Mouse (Mus musculus): ENCODE data around the gene Fam210b.

Fam210b gene

DNA sequence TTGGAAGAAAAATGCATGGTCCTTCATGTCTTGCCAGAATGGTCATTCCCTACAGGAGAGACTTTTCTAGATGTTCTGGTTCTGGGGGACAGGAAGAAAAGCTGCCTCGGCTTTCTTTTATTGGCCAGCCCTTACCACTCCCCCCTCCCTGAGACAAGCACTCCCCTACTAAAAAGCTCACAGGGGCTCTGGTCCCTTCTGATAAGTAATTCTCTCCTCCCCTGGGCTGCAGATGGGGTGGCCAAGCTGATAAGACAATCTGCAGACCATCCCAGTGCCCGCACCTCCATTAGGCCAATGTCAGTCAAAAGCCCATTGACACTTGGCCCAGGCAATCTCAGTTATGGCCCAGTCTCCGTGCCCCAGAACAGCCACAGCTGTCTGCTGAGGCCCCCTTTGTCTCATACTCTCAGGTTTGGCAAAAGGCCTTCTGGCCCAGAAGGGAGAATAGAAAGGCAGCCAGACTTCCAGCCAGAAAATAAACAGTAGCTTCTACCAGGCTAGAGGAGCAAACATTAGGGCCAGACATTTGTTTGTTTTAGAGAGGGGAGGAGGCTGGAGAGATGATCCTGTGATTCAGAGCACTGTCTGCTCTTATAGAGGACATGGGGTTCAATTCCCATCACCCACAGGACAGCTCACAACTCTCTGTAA is 3.1 kb downstream of the Fam210b start:
- intact Hi-C loops (cut with DNase I), result loop anchor here (5.0 kb wide), 1 partner anchor 94 kb away; the partner anchor contains the start of gene Rtf2

DNA sequence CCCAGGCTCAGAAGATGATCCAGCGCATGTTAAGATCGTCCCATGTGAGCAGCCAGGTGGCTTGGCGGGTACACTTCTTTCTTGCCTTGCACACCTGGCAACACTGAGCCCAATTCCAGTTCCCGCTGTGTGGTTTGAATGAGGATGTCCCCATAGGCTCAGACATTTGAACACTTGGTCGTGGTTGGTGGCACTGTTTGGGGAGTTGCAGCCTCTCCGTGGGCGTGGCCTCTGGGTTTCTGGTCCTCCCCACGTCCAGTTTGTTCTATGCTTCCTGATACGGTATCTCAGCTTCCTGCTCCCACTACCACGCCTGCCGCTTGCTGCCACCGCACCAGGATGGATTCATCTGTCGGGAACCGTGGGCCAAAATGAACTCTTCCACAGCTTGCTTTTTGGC is 4.4 kb downstream of the Fam210b start:
- intact Hi-C loops (cut with DNase I), result loop anchor here (5.0 kb wide), 1 partner anchor 93 kb away; the partner anchor contains the start of gene Rtf2

DNA sequence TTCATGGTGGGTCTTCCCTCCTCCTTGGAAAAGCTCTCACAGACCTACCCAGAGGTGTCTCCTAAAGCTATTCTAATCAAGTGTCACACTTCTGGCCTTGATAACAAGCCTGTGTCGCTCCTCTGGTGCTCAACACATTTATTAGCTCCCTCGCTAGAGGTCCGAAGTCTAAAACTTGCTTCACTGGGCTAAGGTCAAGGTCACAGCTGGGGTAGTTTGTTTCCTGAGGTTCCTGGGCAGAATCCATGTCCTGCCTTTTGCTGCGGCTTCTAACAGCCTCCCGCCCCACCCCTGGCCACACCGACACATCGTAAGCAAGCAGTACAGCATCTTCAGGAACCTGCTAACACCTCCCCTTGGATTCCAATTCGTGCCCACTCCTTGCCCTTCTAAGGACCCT is 5.4 kb downstream of the Fam210b start:
- intact Hi-C loops (cut with DNase I), result no loop called here

DNA sequence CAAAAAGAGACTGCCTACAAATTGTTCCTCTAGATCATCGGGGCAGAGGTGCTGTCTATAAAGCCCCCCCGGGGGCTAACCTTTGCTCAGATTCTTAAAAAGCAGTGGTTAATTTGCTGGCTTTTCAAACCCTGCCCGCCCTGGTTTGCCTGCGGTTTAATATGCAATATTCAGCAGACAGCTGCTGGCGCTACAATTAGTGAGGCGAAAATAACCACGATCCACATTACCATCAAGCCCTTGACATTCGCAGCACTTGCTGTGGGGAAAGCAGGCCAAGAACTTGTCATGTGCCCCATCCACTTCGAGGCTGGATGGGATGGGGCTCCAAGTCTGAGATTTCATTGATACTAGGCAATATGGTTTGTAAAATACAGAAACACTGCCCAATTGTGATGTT is 7.9 kb downstream of the Fam210b start:
- intact Hi-C loops (cut with DNase I), result no loop called here

DNA sequence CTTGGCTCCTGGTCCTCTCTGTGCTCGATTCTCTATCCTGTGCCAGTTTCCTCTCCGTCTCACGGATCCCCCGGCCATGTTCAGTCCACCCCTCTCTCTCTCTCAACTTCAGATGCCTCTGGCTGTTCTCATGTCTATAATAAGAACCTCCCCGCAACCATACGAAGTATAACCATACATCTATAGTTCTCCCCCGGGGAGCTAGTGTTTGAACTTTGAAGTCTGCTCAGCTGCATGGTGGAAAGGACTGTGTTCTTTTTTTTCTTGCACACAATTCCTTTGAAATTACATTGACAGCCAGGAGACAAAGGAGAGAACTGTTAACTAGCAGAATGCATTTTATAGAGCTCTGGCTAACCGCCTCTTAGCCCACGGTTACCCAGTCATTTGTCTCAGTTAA is 9.4 kb downstream of the Fam210b start:
- intact Hi-C loops (cut with DNase I), result no loop called here

DNA sequence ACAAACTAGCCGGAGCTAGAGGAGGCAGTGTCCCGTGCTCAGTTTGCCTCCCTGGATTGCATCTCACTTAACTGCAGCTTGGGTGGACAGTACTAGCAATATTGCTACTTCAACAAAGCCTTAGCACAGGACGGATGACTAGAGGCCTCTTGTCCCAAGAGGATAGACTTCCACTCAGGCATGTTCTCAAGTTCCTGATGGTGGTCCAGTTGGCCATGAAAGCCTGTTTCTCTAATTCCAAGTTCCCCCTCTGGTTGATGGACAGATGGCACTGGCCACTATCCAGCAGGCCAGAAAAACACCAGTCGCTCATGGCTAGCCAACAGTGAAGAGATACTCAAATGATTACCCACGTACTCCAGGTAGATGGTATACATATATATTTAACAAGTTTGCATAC is 10.5 kb downstream of the Fam210b start:
- intact Hi-C loops (cut with DNase I), result no loop called here

DNA sequence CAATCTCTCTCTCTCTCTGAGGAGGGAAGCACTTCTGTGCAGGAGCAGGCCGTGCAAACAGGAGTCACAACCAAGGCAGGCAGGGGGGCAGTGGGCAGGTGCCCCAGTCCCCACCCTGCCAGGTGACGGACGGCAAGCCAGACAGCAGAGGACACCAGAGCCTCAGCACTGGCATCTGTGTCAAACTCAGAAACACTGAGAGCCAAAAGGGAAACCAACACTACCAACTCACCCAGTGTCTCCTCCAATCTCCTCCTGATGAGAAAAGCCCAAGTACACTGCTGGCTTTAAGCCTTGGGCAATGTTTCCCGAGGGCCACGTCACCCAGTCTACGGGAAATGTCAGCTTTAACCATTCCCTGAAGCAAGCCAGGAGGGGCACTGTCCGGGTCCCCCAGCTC is 17.8 kb downstream of the Fam210b start:
- intact Hi-C loops (cut with DNase I), result no loop called here

DNA sequence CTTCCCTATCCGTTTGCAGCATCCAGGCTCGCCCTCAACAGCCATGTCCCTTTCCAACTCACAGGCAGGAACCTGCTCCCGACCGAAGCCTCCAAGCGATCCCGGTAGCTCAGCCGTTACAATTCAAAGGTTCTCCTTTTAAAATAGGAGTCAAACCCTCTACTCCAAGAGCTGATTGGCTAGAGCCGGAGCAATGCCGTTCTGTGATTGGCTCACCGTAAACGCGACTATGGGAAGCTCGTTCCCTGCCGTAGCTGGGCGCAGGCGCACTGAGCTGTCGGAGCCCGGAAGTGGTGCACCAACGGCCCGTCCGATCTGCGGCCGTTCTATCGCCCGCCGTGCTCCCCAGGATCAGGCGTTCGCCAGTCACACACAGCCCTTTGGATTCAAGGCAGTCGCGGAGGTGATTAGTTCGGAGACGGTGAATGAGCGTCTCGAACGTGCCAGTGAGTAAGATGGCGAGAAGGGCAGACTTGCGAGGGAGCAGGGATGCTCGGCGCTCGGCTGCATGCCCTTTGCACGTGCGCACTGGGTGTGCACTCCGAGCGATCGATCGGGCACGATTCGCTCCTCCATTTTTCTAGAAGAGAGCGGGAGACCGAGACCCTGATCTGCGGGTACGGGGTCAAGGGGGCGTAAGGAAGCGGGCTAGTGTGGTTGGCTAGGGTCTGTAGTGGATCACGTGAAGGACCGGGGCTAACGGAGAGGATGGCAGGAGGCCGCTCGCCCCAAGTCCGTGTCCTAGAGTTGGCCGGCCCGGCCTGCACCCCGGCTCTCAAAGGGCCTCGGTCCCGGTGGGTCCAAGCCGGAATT is 25.3 kb downstream of the Fam210b start, which contains the start of the genes Aurka and Cstf1:
Gene Aurka, minus strand, starts transcription at position 125 of the 813 bp plus-strand sequence.
Gene Cstf1, plus strand, starts transcription at position 271 of the 813 bp plus-strand sequence.
- intact Hi-C loops (cut with DNase I), result loop anchor here (5.0 kb wide), 1 partner anchor 72 kb away; the partner anchor contains the start of gene Rtf2

DNA sequence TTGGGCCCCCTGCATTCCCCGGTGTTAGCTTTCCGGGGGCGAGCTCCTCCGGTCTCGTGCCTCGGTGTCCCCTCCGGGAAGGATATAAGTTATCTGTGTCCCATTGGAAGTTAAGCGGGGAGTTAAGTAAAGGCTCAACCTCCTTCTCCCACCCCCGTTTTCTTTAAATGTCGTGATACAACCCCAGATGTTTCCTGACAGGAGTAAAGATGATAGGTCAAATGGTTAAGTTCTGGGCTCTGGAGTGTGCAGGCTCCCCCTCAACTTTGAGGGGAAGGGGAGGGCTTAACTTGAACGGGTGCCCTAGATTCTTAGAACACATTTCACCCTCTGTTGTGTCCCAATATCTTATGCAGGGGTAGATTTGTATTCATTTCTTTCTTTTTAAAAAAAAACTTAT is 25.9 kb downstream of the Fam210b start:
- intact Hi-C loops (cut with DNase I), result loop anchor here (5.0 kb wide), 1 partner anchor 71 kb away; the partner anchor contains the start of gene Rtf2

DNA sequence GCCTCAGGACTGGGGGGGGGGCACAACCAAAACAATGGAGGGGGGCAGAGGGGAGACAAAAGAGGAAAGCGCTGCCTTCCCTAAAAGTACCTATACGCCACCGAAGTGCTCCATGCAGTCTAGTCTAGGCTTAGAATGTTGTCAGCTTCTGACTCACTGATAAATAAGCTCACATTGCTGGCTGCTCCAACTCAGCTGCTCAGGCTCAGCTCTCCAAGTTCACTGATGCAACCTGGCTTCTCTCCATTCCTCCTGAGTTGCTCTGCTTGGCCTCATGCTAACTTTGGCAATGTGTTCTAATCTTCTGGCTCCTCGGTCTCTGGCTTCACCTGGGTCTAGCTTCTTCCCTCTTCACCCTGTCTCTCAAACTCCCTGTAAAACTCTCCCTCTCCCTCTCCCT is 31.2 kb downstream of the Fam210b start:
- intact Hi-C loops (cut with DNase I), result no loop called here

DNA sequence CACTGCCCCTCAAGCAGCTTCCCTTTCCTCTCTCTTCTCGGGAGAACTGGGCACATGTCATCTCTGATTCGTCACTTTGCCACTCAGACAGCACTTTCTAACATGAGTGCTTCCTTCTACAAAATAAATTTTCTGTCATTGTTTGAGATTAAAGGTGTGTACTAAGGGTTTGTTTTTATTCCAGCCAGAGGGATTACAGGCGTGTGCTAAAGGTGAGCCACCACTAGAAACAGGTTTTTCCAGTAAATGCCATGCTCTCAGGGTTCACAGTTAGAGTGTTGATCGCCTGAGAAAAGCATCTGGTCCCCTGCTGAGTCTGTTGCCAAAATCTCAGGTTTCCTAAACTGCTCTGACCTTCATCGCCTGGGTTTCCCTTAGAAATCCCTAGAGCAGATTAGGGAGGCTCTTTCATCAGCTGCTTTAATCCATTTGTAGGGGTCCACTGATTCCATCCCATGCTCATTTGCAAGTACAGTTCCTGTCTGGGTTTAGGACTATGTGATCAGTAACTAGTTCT is 31.7 kb downstream of the Fam210b start:
- intact Hi-C loops (cut with DNase I), result no loop called here

DNA sequence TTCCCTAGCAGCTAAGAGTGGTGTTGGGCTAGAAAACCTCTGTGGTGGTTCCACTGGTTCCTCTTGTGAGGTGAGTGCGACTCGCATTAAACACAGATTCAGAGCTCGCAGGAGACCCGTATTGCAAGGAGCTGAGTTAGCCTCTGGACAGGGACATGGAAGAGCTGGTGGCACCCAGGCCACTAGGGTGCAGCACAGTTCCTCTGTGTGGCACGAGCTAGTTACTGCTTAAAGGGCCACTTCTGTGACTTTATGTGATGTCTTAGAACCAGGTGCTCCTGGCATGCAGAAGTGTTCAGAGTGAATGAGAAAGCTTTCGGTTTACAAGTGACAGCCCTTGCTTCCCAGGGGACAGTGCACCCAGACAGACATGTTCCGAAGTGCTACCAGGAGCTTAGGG is 33.0 kb downstream of the Fam210b start:
- intact Hi-C loops (cut with DNase I), result no loop called here

DNA sequence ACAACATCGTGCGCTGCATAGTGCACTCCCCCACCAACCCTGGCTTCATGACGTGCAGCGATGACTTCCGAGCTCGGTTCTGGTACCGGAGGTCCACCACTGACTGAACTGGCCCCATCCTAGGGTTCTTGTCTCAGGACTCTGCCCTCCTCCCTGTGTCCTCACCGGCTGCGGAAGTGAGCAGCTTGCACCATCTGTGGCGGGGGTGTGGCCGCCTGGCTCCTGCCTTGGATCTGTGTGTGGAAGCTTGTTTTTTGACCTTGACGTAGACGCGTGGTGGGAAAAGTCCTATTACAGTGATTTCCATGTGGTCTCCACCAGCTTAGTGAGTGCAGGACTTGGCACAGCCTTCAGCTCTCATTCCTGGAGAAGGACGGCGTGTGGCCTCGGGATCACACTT is 35.1 kb downstream of the Fam210b start:
- intact Hi-C loops (cut with DNase I), result no loop called here

DNA sequence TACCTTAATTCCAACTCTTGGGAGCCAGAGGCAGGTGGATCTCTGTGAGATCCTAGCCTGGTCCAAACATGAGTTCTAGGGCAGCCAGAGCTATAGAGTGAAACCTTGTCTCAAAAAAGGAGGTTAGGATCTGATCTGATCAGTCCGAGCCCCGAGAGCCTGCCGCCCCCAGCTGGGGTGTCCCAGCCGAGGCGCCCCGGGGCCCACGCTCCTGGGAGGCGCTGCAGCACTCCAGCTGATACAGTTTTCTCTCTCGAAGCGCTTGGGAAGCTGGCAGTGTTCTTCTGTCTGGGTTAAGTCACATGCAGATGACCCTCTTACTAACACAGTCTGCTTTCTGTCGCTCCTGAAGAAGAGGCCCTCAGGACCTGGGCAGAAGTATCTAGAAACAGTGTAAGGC is 36.0 kb downstream of the Fam210b start:
- intact Hi-C loops (cut with DNase I), result no loop called here

DNA sequence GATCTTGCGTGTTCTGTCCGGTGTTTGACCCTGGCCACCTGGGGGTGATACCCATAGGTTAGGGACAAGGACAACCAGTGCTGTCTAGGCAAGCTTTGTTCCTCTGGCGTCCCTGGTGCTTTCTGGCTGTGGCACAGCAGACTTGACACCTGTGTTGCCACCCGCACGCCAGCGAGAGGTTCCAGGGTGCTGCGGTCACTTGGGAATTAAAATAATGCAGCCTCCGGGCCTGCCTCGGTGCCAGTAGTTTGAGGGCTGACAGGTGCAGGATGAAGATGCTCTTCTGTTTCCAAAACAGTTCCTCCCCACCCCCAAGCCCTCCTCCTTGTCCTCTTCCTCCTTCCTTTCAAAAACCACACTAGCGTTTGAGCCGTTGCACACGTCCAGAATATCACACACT is 36.5 kb downstream of the Fam210b start:
- intact Hi-C loops (cut with DNase I), result no loop called here

DNA sequence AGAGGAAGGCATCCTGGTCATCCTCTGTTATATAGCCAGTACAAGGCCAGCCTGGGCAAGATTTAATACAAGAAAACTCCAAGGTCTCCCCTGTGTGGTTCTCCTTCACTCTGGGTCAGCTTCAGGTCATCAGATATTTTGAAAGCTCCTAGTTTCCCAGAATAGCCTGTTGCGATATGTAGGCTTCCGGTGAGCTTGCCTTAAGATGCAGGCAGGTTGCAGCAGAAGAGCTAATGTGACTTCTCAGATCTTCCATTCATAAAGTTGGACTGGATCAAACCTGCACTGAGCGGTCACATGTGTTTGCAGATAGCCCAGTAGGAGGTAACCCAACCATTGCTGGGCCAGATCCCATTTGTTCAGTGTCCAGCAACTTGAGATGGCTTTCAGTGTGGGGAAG is 39.4 kb downstream of the Fam210b start:
- intact Hi-C loops (cut with DNase I), result no loop called here

DNA sequence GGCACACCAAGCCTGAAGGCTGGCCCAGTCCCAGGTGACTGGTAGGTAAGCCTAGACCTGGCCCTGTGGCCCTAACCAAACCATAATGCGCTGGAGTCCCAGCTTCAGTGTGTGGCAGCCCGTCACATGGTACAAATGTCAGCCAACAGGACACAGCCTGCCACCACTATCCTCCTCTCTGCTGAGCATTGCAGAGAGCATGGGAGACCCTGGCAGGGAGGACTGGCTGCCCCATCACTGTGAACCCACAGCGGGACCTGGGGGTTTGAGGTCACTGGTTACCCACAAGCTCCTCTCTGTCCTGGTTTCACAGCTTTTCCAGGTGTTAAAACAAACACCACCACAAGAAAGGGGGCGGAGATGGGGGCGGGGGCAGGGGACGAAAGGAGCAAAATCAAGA is 45.0 kb downstream of the Fam210b start:
- intact Hi-C loops (cut with DNase I), result no loop called here

DNA sequence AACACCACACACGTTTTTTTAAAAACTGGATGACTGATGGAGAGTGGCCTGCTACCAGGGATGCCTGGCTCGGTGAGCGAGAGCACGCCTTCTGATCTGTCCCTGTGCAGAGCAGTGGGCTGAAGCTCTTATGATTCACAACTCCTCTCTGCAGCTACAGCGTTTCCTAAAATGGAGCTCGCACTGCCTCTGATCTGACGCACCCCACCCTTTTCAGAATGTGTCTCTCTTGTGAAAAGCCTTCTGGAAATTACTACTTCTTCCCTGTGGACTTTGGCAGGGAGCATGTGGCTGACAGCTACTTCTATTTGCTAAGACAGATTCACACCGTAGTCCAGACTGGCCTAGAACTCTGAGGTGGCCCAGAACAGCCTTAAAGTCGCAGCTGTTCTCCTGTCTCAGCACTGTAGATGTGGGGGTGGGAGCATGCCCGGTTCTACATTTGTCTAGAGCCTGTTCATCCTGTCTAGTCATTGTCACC is 46.7 kb downstream of the Fam210b start:
- intact Hi-C loops (cut with DNase I), result no loop called here

DNA sequence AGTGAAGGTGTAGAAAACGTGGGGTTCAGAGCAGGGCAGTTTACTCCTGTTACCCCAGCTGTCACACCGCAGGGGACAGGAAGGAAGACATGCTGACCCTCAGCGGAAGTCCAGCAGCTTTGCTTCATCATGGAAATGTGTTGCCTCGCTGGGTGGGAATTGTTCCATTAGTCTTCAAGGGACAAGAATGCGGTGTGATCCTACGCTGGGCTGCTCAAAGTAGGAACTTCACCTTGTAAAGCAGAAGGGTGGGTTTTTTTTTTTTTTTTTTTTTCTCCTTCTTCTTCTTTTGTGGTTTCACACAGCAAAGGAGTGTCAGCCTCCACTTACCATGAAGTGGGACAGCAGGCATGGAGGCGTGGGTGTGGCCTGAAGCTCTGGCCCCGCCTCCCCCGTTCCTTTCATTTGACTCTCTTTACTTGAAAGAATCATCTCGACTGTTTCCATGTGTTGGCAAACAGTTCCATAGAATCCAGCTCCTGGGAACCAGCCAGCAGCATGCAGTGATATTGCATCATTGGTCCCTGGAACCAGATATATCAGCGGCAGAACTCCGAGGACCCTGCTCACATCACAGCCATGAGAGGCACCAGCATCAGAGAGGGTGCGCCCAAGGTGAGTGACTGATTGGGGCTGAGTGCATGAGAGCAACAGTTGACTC is 48.2 kb downstream of the Fam210b start, which contains the start of gene Cass4:
Gene Cass4, plus strand, starts transcription at position 404 of the 661 bp plus-strand sequence.
- intact Hi-C loops (cut with DNase I), result no loop called here

DNA sequence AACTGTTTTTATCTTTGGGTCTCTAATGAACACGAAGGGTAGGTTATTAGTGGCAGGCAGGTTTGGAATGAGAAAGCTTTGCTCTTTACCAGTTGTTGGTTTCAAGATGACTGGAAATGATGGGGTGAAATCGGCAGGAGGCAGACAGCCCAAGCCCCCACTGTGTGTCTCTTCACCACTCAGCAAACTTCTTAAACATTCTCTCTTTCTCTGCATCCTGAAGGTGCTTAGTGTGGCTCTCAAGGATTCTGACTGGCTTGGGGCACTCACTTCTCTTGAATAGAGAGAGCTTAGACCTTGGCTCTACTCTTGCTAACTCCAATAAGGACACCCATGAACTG is 48.7 kb downstream of the Fam210b start:
- intact Hi-C loops (cut with DNase I), result no loop called here

DNA sequence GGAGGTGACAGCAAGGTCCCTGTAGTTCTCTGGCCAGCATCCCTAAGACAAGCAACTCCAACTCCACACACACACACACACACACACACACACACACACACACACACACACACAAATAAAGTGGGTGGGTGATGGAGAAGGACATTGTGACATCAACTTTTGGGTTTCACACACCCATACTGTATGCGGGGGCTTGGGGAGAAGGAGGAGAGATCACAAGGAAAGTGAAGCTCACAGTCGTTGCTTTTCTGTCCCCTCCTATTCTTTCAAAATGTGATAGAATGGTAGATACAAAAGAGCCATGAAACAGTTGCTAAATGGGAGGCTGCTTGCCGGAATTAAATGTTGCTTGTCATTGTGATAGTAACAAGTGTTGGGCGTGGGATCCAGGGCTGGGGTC is 49.3 kb downstream of the Fam210b start:
- intact Hi-C loops (cut with DNase I), result no loop called here

DNA sequence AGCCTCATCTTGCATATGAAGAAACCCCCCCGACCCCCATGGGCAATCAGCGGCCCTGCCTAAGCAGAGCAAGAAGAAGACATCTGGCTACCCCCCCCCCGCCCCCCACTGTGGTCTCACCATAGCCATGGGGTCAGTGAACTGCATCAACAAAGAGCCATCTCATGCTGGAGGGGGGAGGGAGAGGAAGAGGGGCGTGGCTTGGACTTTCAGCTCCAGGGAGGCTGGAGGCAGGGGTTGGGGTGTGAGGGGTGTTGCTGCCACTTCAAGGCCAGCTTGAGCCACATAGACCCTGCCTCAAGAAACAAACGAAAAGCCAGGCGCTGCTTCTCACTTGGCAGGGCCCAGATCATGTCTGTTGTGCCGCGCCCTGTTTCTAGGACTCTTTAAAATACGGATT is 50.6 kb downstream of the Fam210b start:
- intact Hi-C loops (cut with DNase I), result no loop called here

Measured in adrenal gland (tissue).